ENCODE assay signal across 22 mouse cellular contexts in genomic region chr4:4305740-4306249, GRCm38 (mm10).
A peak's percentile ranks its signal among the peaks of the same experiment; 100 is the strongest.
DNase-seq lines count a peak whose midpoint lies in the region; ATAC-seq lines count a peak whose summit lies in the region.
"Had no signal": no experiment of that assay in that cellular context is flagged by ENCODE, and none has a peak within 500 bp of the region (broad histone marks: within the 10 kb centered on the region; RNA-seq: fewer than 3 reads in every experiment).

No protein-coding gene starts in this region.

- ATAC-seq in intestine, embryonic 16.5 days, result no peak
- no peak for ATAC-seq in intestine, embryonic 15.5 days
- ATAC-seq in embryonic facial prominence, embryonic 15.5 days (ENCODE audit: insufficient number of reproducible peaks, low FRiP score, low TSS enrichment, low read depth), result no peak
- ATAC-seq in stomach, embryonic 16.5 days (ENCODE audit: insufficient read depth, low FRiP score), result peak; percentile 79
- ATAC-seq: forebrain, embryonic 15.5 days; liver, embryonic 12.5 days had no signal

- H3K9me3 ChIP-seq in intestine, embryonic 16.5 days (ENCODE audit: control insufficient read depth, low read length), result no peaks in the 10 kb centered on the region
- no peaks in the 10 kb centered on the region for H3K9me3 ChIP-seq in intestine, embryonic 15.5 days
- H3K9me3 ChIP-seq in embryonic facial prominence, embryonic 15.5 days (replicated peaks), result no peaks in the 10 kb centered on the region
- H3K9me3 ChIP-seq in stomach, embryonic 16.5 days (replicated peaks; ENCODE audit: control insufficient read depth, low read length), result no peaks in the 10 kb centered on the region
- H3K9me3 ChIP-seq: embryonic facial prominence, embryonic 13.5 days; forebrain, embryonic 15.5 days; hindbrain, embryonic 12.5 days; liver, embryonic 12.5 days; midbrain, embryonic 12.5 days; neural tube, embryonic 15.5 days had no signal

- H3K27me3 ChIP-seq in intestine, embryonic 16.5 days (replicated peaks; ENCODE audit: control insufficient read depth, insufficient read depth, low read length), result no peaks in the 10 kb centered on the region
- H3K27me3 ChIP-seq in intestine, embryonic 15.5 days (replicated peaks), result no peaks in the 10 kb centered on the region
- no peaks in the 10 kb centered on the region for H3K27me3 ChIP-seq in embryonic facial prominence, embryonic 15.5 days
- H3K27me3 ChIP-seq in stomach, embryonic 16.5 days (ENCODE audit: control insufficient read depth, insufficient read depth, low read length), result no peaks in the 10 kb centered on the region
- H3K27me3 ChIP-seq: embryonic facial prominence, embryonic 13.5 days; forebrain, embryonic 15.5 days; hindbrain, embryonic 12.5 days; liver, embryonic 12.5 days; midbrain, embryonic 12.5 days; neural tube, embryonic 15.5 days had no signal

- H3K27ac ChIP-seq in intestine, embryonic 16.5 days (ENCODE audit: low read length), result peak overlapping the region; percentile 18; the same call in 1 of the 2 replicates
- no peak overlapping the region for H3K27ac ChIP-seq in intestine, embryonic 15.5 days
- H3K27ac ChIP-seq in embryonic facial prominence, embryonic 15.5 days (replicated peaks), result 0 out of 2 replicates have a peak overlapping the region, but pooled peaks have one; percentile 12
- peak overlapping the region; percentile 32; the same call in 1 of the 2 replicates for H3K27ac ChIP-seq in stomach, embryonic 16.5 days (ENCODE audit: low read length)
- H3K27ac ChIP-seq: embryonic facial prominence, embryonic 13.5 days; forebrain, embryonic 15.5 days; hindbrain, embryonic 12.5 days; liver, embryonic 12.5 days; midbrain, embryonic 12.5 days; neural tube, embryonic 15.5 days had no signal

- no peak overlapping the region for H3K9ac ChIP-seq in intestine, embryonic 16.5 days (ENCODE audit: low read depth, low read length)
- H3K9ac ChIP-seq in intestine, embryonic 15.5 days, result no peak overlapping the region
- no peak overlapping the region for H3K9ac ChIP-seq in embryonic facial prominence, embryonic 15.5 days
- H3K9ac ChIP-seq in stomach, embryonic 16.5 days (ENCODE audit: low read length), result no peak overlapping the region
- H3K9ac ChIP-seq: embryonic facial prominence, embryonic 13.5 days; forebrain, embryonic 15.5 days; hindbrain, embryonic 12.5 days; liver, embryonic 12.5 days; midbrain, embryonic 12.5 days; neural tube, embryonic 15.5 days had no signal

- H3K4me2 ChIP-seq in intestine, embryonic 16.5 days (ENCODE audit: low read depth, low read length), result no peak overlapping the region
- no peak overlapping the region for H3K4me2 ChIP-seq in intestine, embryonic 15.5 days (replicated peaks)
- H3K4me2 ChIP-seq in embryonic facial prominence, embryonic 15.5 days (replicated peaks), result no peak overlapping the region
- no peak overlapping the region for H3K4me2 ChIP-seq in stomach, embryonic 16.5 days (ENCODE audit: low read depth, low read length)
- H3K4me2 ChIP-seq: embryonic facial prominence, embryonic 13.5 days; forebrain, embryonic 15.5 days; hindbrain, embryonic 12.5 days; liver, embryonic 12.5 days; midbrain, embryonic 12.5 days; neural tube, embryonic 15.5 days had no signal

- no peak overlapping the region for H3K4me3 ChIP-seq in intestine, embryonic 16.5 days (ENCODE audit: low read length)
- H3K4me3 ChIP-seq in intestine, embryonic 15.5 days (replicated peaks), result no peak overlapping the region
- no peak overlapping the region for H3K4me3 ChIP-seq in embryonic facial prominence, embryonic 15.5 days (replicated peaks)
- H3K4me3 ChIP-seq in stomach, embryonic 16.5 days (replicated peaks; ENCODE audit: low read length), result no peak overlapping the region
- H3K4me3 ChIP-seq: embryonic facial prominence, embryonic 13.5 days; forebrain, embryonic 15.5 days; hindbrain, embryonic 12.5 days; liver, embryonic 12.5 days; midbrain, embryonic 12.5 days; neural tube, embryonic 15.5 days had no signal

- H3K4me1 ChIP-seq in intestine, embryonic 16.5 days (ENCODE audit: control insufficient read depth, insufficient read depth, low read length), result no peaks in the 10 kb centered on the region
- H3K4me1 ChIP-seq in intestine, embryonic 15.5 days (replicated peaks), result no peaks in the 10 kb centered on the region
- no peaks in the 10 kb centered on the region for H3K4me1 ChIP-seq in embryonic facial prominence, embryonic 15.5 days
- no peaks in the 10 kb centered on the region for H3K4me1 ChIP-seq in stomach, embryonic 16.5 days (ENCODE audit: control insufficient read depth, insufficient read depth, low read length)
- H3K4me1 ChIP-seq: embryonic facial prominence, embryonic 13.5 days; forebrain, embryonic 15.5 days; hindbrain, embryonic 12.5 days; liver, embryonic 12.5 days; midbrain, embryonic 12.5 days; neural tube, embryonic 15.5 days had no signal

- no peaks in the 10 kb centered on the region for H3K36me3 ChIP-seq in intestine, embryonic 16.5 days (ENCODE audit: control insufficient read depth, insufficient read depth, low read length)
- H3K36me3 ChIP-seq in intestine, embryonic 15.5 days, result no peaks in the 10 kb centered on the region
- no peaks in the 10 kb centered on the region for H3K36me3 ChIP-seq in embryonic facial prominence, embryonic 15.5 days
- no peaks in the 10 kb centered on the region for H3K36me3 ChIP-seq in stomach, embryonic 16.5 days (ENCODE audit: control insufficient read depth, insufficient read depth, low read length)
- H3K36me3 ChIP-seq: embryonic facial prominence, embryonic 13.5 days; forebrain, embryonic 15.5 days; hindbrain, embryonic 12.5 days; liver, embryonic 12.5 days; midbrain, embryonic 12.5 days; neural tube, embryonic 15.5 days had no signal

- DNase-seq in kidney, postnatal 14 days, result peak; percentile 8
- no peak for DNase-seq in kidney, postnatal 10 days
- no peak for DNase-seq in layer of hippocampus, postnatal 14 days (ENCODE audit: low spot score in 2 of 2)
- no peak for DNase-seq in spleen, adult 18-20 months
- DNase-seq: adrenal gland, adult 2 months; cerebellum, adult 18-20 months; cerebellum, postnatal 25 days; gastrocnemius, postnatal 25 days; kidney, postnatal 4 days; lung, adult 18-20 months; thymus, adult 2 months; thymus, postnatal 4 days had no signal
